ENCODE assay signal across 14 mouse cellular contexts in the genomic region with DNA sequence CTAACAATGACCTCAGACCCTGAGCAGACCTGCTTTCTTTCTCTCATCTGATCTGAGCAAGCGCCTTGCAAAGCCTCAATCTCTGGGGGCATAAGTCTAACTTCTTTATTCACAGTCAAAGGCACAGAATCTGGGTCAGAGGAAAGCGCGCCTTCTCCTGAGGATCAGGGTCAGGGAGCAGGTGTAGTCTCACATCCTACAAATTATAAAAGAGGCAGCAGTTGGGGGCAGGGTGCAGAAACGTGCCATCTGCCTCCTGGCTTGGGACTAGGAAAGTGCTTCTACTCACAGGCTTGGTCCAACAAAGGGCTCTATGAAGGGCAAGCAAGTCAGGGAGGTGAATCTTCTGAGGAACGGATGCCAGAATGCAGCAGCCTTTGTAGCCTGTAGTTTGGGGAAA.
"Had no signal": no experiment of that assay in that cellular context is flagged by ENCODE, and none has a peak within 500 bp of the region (broad histone marks: within the 10 kb centered on the region; RNA-seq: fewer than 3 reads in every experiment).

No protein-coding gene starts in this region.

- H3K36me3 ChIP-seq: limb, embryonic 10.5 days; liver, embryonic 15.5 days; neural tube, embryonic 12.5 days had no signal

- DNase-seq: kidney, adult 8-10 months; kidney, postnatal 25 days; layer of hippocampus, adult 9-11 months; lung, adult 2 months; lung, postnatal 36 days; right cerebral cortex, adult 18-20 months; right cerebral cortex, postnatal 25 days; thymus, postnatal 4 days had no signal

- H3K27ac ChIP-seq: limb, embryonic 10.5 days; liver, embryonic 15.5 days; neural tube, embryonic 12.5 days had no signal

- H3K4me3 ChIP-seq: limb, embryonic 10.5 days; liver, embryonic 15.5 days; neural tube, embryonic 12.5 days had no signal

- ATAC-seq: intestine, postnatal 0 days; lung, postnatal 0 days had no signal

- H3K9me3 ChIP-seq: limb, embryonic 10.5 days; liver, embryonic 15.5 days had no signal

- H3K9ac ChIP-seq: liver, embryonic 15.5 days; neural tube, embryonic 12.5 days had no signal

- H3K27me3 ChIP-seq: liver, embryonic 15.5 days; neural tube, embryonic 12.5 days had no signal

- H3K4me2 ChIP-seq: liver, embryonic 11.5 days; liver, embryonic 15.5 days; neural tube, embryonic 12.5 days had no signal

- H3K4me1 ChIP-seq: limb, embryonic 10.5 days; liver, embryonic 15.5 days had no signal
